Mouse (Mus musculus) CH12.LX (cell line): ENCODE results near the gene Cys1. TPM values are rescaled to one million over a fixed set of nuclear protein-coding genes. Genes with fewer than 3 reads are reported as not detected.

ENCODE experiments used
- DNase-seq: peaks from one replicate; pipeline ENCODE4 v3.0.0-alpha.2; 2013; ENCODE audit errors: extremely low read depth
- H3K27ac ChIP-seq: 2 replicates; pipeline ENCODE4 v1.5.1; 2012; ENCODE audit warnings: low read depth, mild to moderate bottlenecking, control low read depth, moderate library complexity; ENCODE audit not compliant: insufficient read depth
- H3K27me3 ChIP-seq: replicated peaks from 2 replicates; pipeline ENCODE3; 2012; ENCODE audit warnings: inconsistent platforms
- H3K36me3 ChIP-seq, 2 experiments: replicated peaks in 1 of 2; 2 replicates each; pipeline versions ENCODE3 to v1.6.1; 2012; ENCODE audit warnings: inconsistent platforms in 1 of 2, low read length in 1 of 2, mild to moderate bottlenecking in 1 of 2, mixed read lengths in 1 of 2, moderate library complexity in 1 of 2; ENCODE audit not compliant: control insufficient read depth in 1 of 2, insufficient read depth in 1 of 2
- H3K4me1 ChIP-seq, 2 experiments: 2 replicates each; pipeline ENCODE4 v1.6.1; 2012; ENCODE audit warnings: inconsistent platforms in 1 of 2, moderate library complexity in 1 of 2; ENCODE audit not compliant: insufficient read depth in 2 of 2, control insufficient read depth in 1 of 2
- H3K4me2 ChIP-seq: 2 replicates; pipeline ENCODE4 v1.6.1; 2012; ENCODE audit warnings: low read depth, mild to moderate bottlenecking, control low read depth; ENCODE audit not compliant: poor library complexity, insufficient read depth, severe bottlenecking
- H3K4me3 ChIP-seq, 3 experiments: fragments of 150-350 bp in 1 of 3; sonication (generic) in 1 of 3; replicated peaks in 1 of 3; 2 replicates each; pipeline versions ENCODE3 to v1.5.1; 2011 to 2012; ENCODE audit warnings: low read depth in 2 of 3, low read length in 2 of 3, mild to moderate bottlenecking in 2 of 3, moderate library complexity in 2 of 3, control low read depth in 1 of 3, improper control_type of control experiment in 1 of 3, inconsistent platforms in 1 of 3, mixed read lengths in 1 of 3; ENCODE audit not compliant: poor library complexity in 1 of 3
- H3K79me2 ChIP-seq: replicated peaks from 2 replicates; pipeline ENCODE4 v1.6.1; 2012; ENCODE audit warnings: mild to moderate bottlenecking, moderate library complexity; ENCODE audit not compliant: control insufficient read depth, poor library complexity, insufficient read depth, severe bottlenecking; ENCODE audit errors: extremely low read depth
- H3K9ac ChIP-seq: 2 replicates; pipeline ENCODE4 v1.6.1; 2012; ENCODE audit warnings: low read depth, mild to moderate bottlenecking, control low read depth, moderate library complexity; ENCODE audit not compliant: insufficient read depth
- H3K9me3 ChIP-seq: replicated peaks from 2 replicates; pipeline ENCODE3; 2012; ENCODE audit warnings: low read length, inconsistent platforms, mixed read lengths
- CHD1 ChIP-seq: IDR thresholded peaks from 2 replicates; pipeline ENCODE4 v1.6.1; 2012; ENCODE audit warnings: low read depth, low read length, improper control_type of control experiment, inconsistent platforms
- CTCF ChIP-seq, 2 experiments: IDR thresholded peaks in 1 of 2; conservative IDR thresholded peaks in 1 of 2; 2 replicates each; pipeline ENCODE4 v1.5.1; 2011 to 2012; ENCODE audit warnings: low read depth in 2 of 2, low read length in 2 of 2, improper control_type of control experiment in 1 of 2, inconsistent platforms in 1 of 2, mild to moderate bottlenecking in 1 of 2, moderate library complexity in 1 of 2
- E2F4 ChIP-seq: IDR thresholded peaks from 2 replicates; pipeline ENCODE4 v1.6.1; 2011; ENCODE audit warnings: low read depth, low read length, improper control_type of control experiment; ENCODE audit not compliant: insufficient replicate concordance
- ELF1 ChIP-seq: IDR thresholded peaks from 2 replicates; pipeline ENCODE4 v1.6.1; 2014; ENCODE audit warnings: low read depth, mild to moderate bottlenecking, inconsistent platforms, low read length, improper control_type of control experiment
- ETS1 ChIP-seq: conservative IDR thresholded peaks from 2 replicates; pipeline ENCODE4 v1.6.1; 2012; ENCODE audit warnings: low read depth, mild to moderate bottlenecking, inconsistent platforms, low read length, improper control_type of control experiment, moderate library complexity
- KAT2A ChIP-seq: IDR thresholded peaks from 2 replicates; pipeline ENCODE4 v1.6.1; 2012; ENCODE audit warnings: low read length, improper control_type of control experiment, inconsistent platforms; ENCODE audit not compliant: insufficient replicate concordance
- MAX ChIP-seq: IDR thresholded peaks from 2 replicates; pipeline ENCODE4 v1.6.1; 2011; ENCODE audit warnings: low read length, improper control_type of control experiment
- MXI1 ChIP-seq: IDR thresholded peaks from 2 replicates; pipeline ENCODE4 v1.6.1; 2011; ENCODE audit warnings: mild to moderate bottlenecking, low read depth, low read length, improper control_type of control experiment
- NELFE ChIP-seq: IDR thresholded peaks from 2 replicates; pipeline ENCODE4 v1.6.1; 2011; ENCODE audit warnings: low read depth, low read length, improper control_type of control experiment
- NRF1 ChIP-seq: IDR thresholded peaks from 2 replicates; pipeline ENCODE4 v1.6.1; 2014; ENCODE audit warnings: low read depth, mild to moderate bottlenecking, inconsistent platforms, low read length, improper control_type of control experiment, moderate library complexity
- PAX5 ChIP-seq: IDR thresholded peaks from 2 replicates; pipeline ENCODE4 v1.6.1; 2012; ENCODE audit warnings: low read length, inconsistent platforms, mixed read lengths
- POLR2A ChIP-seq: IDR thresholded peaks from 2 replicates; pipeline ENCODE4 v1.6.1; 2011; ENCODE audit warnings: low read depth, mild to moderate bottlenecking, improper control_type of control experiment, low read length
- POLR2AphosphoS2 ChIP-seq: IDR thresholded peaks from 2 replicates; pipeline ENCODE4 v1.6.1; 2011; ENCODE audit warnings: low read depth, low read length, improper control_type of control experiment
- RAD21 ChIP-seq: IDR thresholded peaks from 2 replicates; pipeline ENCODE4 v1.6.1; 2011; ENCODE audit warnings: low read depth, mild to moderate bottlenecking, low read length, improper control_type of control experiment, moderate library complexity
- SMC3 ChIP-seq: IDR thresholded peaks from 2 replicates; pipeline ENCODE4 v1.6.1; 2011; ENCODE audit warnings: low read depth, low read length, improper control_type of control experiment
- TBP ChIP-seq: conservative IDR thresholded peaks from 2 replicates; pipeline ENCODE4 v1.6.1; 2011; ENCODE audit warnings: low read depth, low read length, improper control_type of control experiment
- TCF12 ChIP-seq: IDR thresholded peaks from 2 replicates; pipeline ENCODE4 v1.6.1; 2014; ENCODE audit warnings: low read depth, mild to moderate bottlenecking, inconsistent platforms, low read length, improper control_type of control experiment
- UBTF ChIP-seq: IDR thresholded peaks from 2 replicates; pipeline ENCODE4 v1.6.1; 2012; ENCODE audit warnings: low read depth, mild to moderate bottlenecking, inconsistent platforms, low read length, improper control_type of control experiment, moderate library complexity
- USF1 ChIP-seq: IDR thresholded peaks from 2 replicates; pipeline ENCODE4 v1.6.1; 2014; ENCODE audit warnings: low read depth, mild to moderate bottlenecking, inconsistent platforms, low read length, improper control_type of control experiment
- USF2 ChIP-seq: conservative IDR thresholded peaks from 2 replicates; pipeline ENCODE4 v1.6.1; 2011; ENCODE audit warnings: low read depth, low read length, improper control_type of control experiment
- ZC3H11A ChIP-seq: IDR thresholded peaks from 2 replicates; pipeline ENCODE4 v1.6.1; 2012; ENCODE audit warnings: low read depth, mild to moderate bottlenecking, inconsistent platforms, low read length, improper control_type of control experiment
- ZKSCAN1 ChIP-seq: IDR thresholded peaks from 2 replicates; pipeline ENCODE4 v1.6.1; 2012; ENCODE audit warnings: low read depth, inconsistent platforms, low read length, improper control_type of control experiment, borderline replicate concordance
- ZMIZ1 ChIP-seq: IDR thresholded peaks from 2 replicates; pipeline ENCODE4 v1.6.1; 2012; ENCODE audit warnings: low read depth, mild to moderate bottlenecking, inconsistent platforms, low read length, improper control_type of control experiment
- dilution Hi-C: fragments of 300-500 bp; cut with MboI; formaldehyde crosslinking; loops from 2 replicates; pipeline ENCODE4 v1.14.3; 2020; ENCODE audit warnings: low sequenced_read_pairs; ENCODE audit not compliant: extremely low pct_unique_long_range_greater_than_20kb, extremely low pct_ligation_motif_present
- in situ Hi-C: fragments of 300-500 bp; cut with MboI; formaldehyde crosslinking; loops from 3 replicates; pipeline ENCODE4 v1.14.3; 2019; ENCODE audit warnings: low sequenced_read_pairs, low pct_ligation_motif_present, low pct_unique_long_range_greater_than_20kb, mixed read lengths
- polyA plus RNA-seq: library from polyadenylated mRNA; unstranded; fragments of >175 nt; gene quantifications from 2 replicates; pipeline ENCODE4 v1.2.1, GENCODE M21; 2012; ENCODE audit warnings: low read depth; ENCODE audit not compliant: insufficient read length
- total RNA-seq, 2 experiments: library from RNA; depleted of rRNA; stranded (reverse); fragments of 300-350 nt in 1 of 2; fragments of >200 nt in 1 of 2; gene quantifications; 2 replicates each; pipeline ENCODE4 v1.2.3; 2012 to 2014

The Cys1 gene
- total and polyA plus RNA-seq, 3 experiments, result not detected

DNA sequence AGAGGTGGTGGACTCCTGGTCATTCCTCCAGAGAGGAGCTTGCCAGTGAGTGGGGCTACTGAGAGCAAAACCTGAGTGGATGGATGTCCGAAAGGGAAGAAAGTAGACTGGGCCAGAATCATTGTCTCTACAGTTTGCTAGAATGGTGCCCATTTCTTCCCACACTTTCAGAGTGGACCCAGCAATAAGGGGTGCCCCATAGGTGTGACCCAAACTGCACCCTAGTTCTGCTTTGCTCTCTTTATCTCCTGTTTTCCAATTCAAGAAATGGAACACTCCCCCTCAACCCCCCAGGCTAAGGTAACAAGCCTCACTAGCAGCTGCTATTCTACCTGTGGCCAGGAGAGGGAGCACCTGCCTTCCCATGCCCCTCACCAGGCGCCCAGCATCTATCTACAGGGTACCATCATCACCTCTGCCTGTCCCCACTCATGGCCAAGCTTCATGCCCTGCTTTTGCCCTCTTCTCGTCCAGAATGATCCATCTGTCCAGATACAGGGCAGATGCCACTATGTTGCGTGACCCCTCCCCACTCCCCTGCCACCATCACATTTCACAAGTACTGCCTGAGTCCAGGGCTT is 35.2 kb upstream of the Cys1 start:
- no peak overlapping the region for H3K27ac ChIP-seq
- DNase-seq, result peak; percentile 43
- no peaks in the 10 kb centered on the region for H3K9me3 ChIP-seq
- peaks cover under 1% of the 10 kb centered on the region; the same call in 1 of the 2 replicates for H3K79me2 ChIP-seq
- H3K9ac ChIP-seq, result no peak overlapping the region
- dilution Hi-C loops (no loop called here), in situ Hi-C loops (no loop called here)
- no peaks in the 10 kb centered on the region for H3K27me3 ChIP-seq
- H3K4me1 ChIP-seq, result peaks cover 0 to 14% of the 10 kb centered on the region in 2 experiments; a peak in 2 of 4 replicates
- H3K4me2 ChIP-seq, result no peak overlapping the region
- TF ChIP-seq CTCF (conservative IDR thresholded peaks at IDR 0.05 in 1 of 2, IDR thresholded peaks at IDR 0.05 in 1 of 2; ENCODE audit: low read depth in 2 of 2, low read length in 2 of 2), result peak; percentile 83 to 90
- TF ChIP-seq USF1, result no peak
- no peak for TF ChIP-seq ZMIZ1
- 0 out of 2 replicates have a peak, but pooled peaks have one; percentile 1 for TF ChIP-seq ZC3H11A
- no peak for TF ChIP-seq USF2
- TF ChIP-seq TBP, result no peak
- no peak for TF ChIP-seq MXI1
- TF ChIP-seq RAD21, result peak; percentile 61
- no peak for TF ChIP-seq ELF1
- TF ChIP-seq KAT2A, result no peak
- no peak for TF ChIP-seq TCF12
- TF ChIP-seq ZKSCAN1, result no peak
- peak; percentile 79 for TF ChIP-seq SMC3
- TF ChIP-seq UBTF, result no peak
- TF ChIP-seq PAX5, result no peak
- no peak for TF ChIP-seq CHD1
- TF ChIP-seq POLR2A, result no peak
- TF ChIP-seq POLR2AphosphoS2, result no peak
- TF ChIP-seq NELFE, result no peak
- no peak for TF ChIP-seq MAX
- no peak overlapping the region for H3K4me3 ChIP-seq
- peaks cover 22 to 59% of the 10 kb centered on the region in 2 experiments for H3K36me3 ChIP-seq

DNA sequence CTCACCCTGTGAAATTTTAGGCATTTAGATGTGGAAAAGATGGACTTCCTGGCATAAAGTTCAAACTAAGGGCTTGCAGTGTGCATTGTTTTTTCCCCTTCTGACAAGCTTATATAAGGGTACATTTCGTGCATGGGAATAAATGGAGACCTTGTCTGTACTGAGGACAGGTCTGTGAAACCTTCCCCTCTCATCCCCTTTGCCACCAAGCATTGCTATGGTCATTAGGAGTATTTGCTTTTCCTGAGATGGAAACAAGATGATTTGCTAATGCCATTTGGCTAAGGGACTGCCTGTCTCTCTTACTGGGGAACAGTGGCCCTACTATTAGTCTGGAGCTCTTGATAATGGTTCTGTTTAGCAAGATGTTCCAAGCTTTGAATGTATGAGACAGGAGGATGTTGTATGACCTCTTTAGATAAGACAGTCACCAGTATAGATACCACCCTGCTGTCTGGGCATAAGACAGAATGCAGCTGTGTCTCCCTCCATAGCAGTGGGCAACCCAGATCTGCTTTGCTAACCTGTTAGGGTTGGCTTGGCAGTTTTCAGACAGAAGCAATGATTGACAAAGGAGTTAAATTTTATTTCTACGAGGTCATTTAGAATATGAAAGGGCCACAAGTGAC is 33.8 kb upstream of the Cys1 start:
- DNase-seq, result no peak
- H3K4me2 ChIP-seq, result no peak overlapping the region
- no peak overlapping the region for H3K27ac ChIP-seq
- no peak overlapping the region for H3K4me3 ChIP-seq
- peaks cover 34 to 72% of the 10 kb centered on the region in 2 experiments for H3K36me3 ChIP-seq
- no peaks in the 10 kb centered on the region for H3K9me3 ChIP-seq
- no peak overlapping the region for H3K9ac ChIP-seq
- TF ChIP-seq NELFE (no peak), E2F4 (no peak), ETS1 (no peak), ZC3H11A (no peak), NRF1 (no peak), KAT2A (no peak), USF1 (no peak), POLR2AphosphoS2 (peak; percentile 78), ZMIZ1 (peak; percentile 19; the same call in 1 of the 2 replicates), ZKSCAN1 (no peak)
- peaks cover 10% of the 10 kb centered on the region for H3K79me2 ChIP-seq
- no peaks in the 10 kb centered on the region for H3K27me3 ChIP-seq
- H3K4me1 ChIP-seq, result peaks cover 3 to 29% of the 10 kb centered on the region in 2 experiments; a peak in 3 of 4 replicates
- dilution Hi-C loops (no loop called here), in situ Hi-C loops (no loop called here)
